Mouse (Mus musculus) E14TG2a.4 (cell line): ENCODE measurements around the gene Kctd15.

Experiments
- H3K27me3 ChIP-seq: 2 replicates; pipeline ENCODE4 v1.6.1; 2014; ENCODE audit warnings: low read length, control low read depth; ENCODE audit not compliant: insufficient read depth
- H3K36me3 ChIP-seq: 2 replicates; pipeline ENCODE4 v1.6.1; 2014; ENCODE audit warnings: low read length, control low read depth; ENCODE audit not compliant: insufficient read depth
- H3K4me1 ChIP-seq: replicated peaks from 2 replicates; pipeline ENCODE4 v1.6.1; 2014; ENCODE audit warnings: low read depth, low read length, control low read depth
- H3K4me3 ChIP-seq: replicated peaks from 2 replicates; pipeline ENCODE4 v1.5.1; 2014; ENCODE audit warnings: mild to moderate bottlenecking, low read length
- H3K9me3 ChIP-seq: 2 replicates; pipeline ENCODE4 v1.6.1; 2014; ENCODE audit warnings: low read length, control low read depth
- CTCF ChIP-seq: conservative IDR thresholded peaks from 2 replicates; pipeline ENCODE4 v1.5.1; 2014; ENCODE audit warnings: low read length
- NANOG ChIP-seq: IDR thresholded peaks from 2 replicates; pipeline ENCODE4 v1.6.1; 2014; ENCODE audit warnings: borderline replicate concordance, low read length, mixed read lengths
- POU5F1 ChIP-seq: IDR thresholded peaks from 2 replicates; pipeline ENCODE4 v1.6.1; 2014; ENCODE audit warnings: low read length, borderline replicate concordance

Kctd15 gene

DNA sequence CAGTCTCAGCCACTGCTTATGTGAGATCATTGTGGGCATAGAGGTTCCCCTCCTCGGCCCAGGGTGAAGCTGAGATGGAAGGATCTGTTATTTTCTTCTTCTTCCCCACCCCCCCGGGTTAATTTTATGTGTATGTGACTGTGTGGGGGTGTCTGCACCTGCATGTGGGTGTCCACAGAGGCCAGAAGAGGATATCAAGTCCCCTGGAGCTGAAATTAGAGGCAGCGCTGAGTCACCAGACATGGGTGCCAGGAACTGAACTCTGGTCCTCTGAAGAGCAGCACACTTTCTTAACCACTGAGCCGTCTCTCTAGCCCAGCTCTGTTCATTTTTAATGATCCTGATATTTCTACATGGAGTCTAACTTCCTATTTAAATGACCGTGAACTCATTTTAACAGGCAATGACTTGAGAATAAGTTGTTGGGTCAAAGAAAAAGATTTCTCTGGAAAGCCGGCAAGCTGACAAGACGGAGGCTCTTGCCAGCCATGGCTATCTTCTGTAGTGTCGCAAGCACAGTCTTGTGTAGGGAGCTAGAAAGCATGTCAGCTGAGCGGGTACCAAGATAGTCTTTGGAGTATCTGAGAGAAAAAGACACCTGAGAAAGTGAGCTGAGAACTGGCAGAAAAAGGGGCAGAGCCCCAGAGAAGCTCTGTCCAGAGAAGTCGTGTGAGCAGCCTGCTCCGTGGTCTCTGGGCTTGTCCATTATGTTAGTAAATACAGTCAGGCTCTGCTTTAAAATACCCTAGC lies 38.2 kb downstream of the Kctd15 start:
- H3K36me3 ChIP-seq: no peaks in the 10 kb centered on the region
- peaks cover 41% of the 10 kb centered on the region for H3K4me1 ChIP-seq
- TF ChIP-seq CTCF: no peak
- TF ChIP-seq NANOG: no peak
- TF ChIP-seq POU5F1: no peak
- H3K27me3 ChIP-seq: peaks cover 14% of the 10 kb centered on the region
- no peaks in the 10 kb centered on the region for H3K9me3 ChIP-seq
- no peak overlapping the region for H3K4me3 ChIP-seq

GRCm38 (mm10) chr7:34616275-34616674 lies 40.3 kb downstream of the Kctd15 start:
- Histone ChIP-seq H3K9me3 (no peaks in the 10 kb centered on the region), H3K36me3 (no peaks in the 10 kb centered on the region), H3K4me3 (no peak overlapping the region), H3K4me1 (peaks cover 34% of the 10 kb centered on the region), H3K27me3 (peaks cover 24% of the 10 kb centered on the region)
- TF ChIP-seq NANOG (no peak), CTCF (peak; percentile 74)

- H3K4me1 ChIP-seq: peaks cover 11% of the 10 kb centered on the region
- H3K36me3 ChIP-seq: no peaks in the 10 kb centered on the region
- no peak overlapping the region for H3K4me3 ChIP-seq
- TF ChIP-seq POU5F1 (no peak), CTCF (no peak), NANOG (no peak)
- H3K27me3 ChIP-seq: peaks cover 61% of the 10 kb centered on the region
- H3K9me3 ChIP-seq: no peaks in the 10 kb centered on the region
Observed at GRCm38 (mm10) chr7:34610445-34610844, 46.1 kb downstream of the Kctd15 start.

DNA sequence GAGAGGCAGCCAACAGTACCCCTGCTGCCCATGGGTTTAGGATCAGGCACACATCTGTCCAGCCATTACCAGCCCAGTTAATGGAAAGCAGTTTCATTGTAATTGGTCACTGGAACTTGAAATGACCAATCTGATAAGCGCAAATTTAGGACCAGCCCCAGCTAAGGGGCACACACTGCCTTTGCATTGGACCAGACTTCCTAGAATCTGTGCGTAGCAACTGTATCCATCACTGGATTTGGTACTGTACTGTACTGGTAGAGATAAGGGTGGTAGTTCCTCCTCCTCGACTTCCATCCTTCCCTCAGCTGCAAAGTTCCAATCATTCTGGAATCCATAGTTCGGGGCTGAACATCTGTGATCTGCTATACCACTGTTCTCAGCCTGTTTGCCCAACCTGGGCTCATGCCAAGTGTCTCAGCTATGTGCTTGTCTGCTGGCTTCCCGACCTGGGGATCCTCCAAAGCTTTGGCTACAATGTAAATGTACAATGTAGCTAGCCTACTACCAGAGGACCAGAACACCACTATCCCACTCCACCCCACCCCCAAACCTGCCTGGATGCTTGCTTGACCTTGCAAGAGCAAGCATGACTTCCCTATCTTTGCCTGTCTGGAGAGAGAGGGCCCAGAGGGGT lies 49.1 kb downstream of the Kctd15 start:
- Histone ChIP-seq H3K36me3 (no peaks in the 10 kb centered on the region), H3K4me3 (no peak overlapping the region), H3K4me1 (peaks cover 11% of the 10 kb centered on the region), H3K9me3 (no peaks in the 10 kb centered on the region), H3K27me3 (peaks cover 54% of the 10 kb centered on the region)
- TF ChIP-seq NANOG (no peak), POU5F1 (no peak), CTCF (no peak)

DNA sequence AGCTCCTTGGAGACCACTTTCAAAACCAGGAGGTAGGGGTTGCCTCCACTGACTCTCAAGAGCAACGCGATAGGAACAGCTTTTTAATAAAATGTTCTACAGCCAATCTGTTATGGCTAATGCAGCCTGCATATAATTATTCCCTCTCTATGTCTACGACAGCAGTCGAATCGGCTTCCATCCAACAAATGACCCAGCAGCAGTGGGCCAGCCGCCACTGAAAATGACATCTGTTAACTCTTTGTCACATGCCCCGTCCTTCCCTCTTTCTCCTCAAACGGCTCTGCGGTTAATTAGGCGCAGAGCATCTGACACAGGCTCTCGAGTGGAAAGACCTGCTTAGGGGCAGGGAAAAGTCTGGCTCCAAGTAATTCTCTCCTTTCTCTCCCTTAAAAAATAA lies 49.8 kb downstream of the Kctd15 start:
- Histone ChIP-seq H3K9me3 (no peaks in the 10 kb centered on the region), H3K4me1 (peaks cover 11% of the 10 kb centered on the region), H3K27me3 (peaks cover 51% of the 10 kb centered on the region), H3K4me3 (no peak overlapping the region), H3K36me3 (no peaks in the 10 kb centered on the region)
- TF ChIP-seq NANOG: no peak
- no peak for TF ChIP-seq CTCF

- TF ChIP-seq POU5F1: no peak
- no peak for TF ChIP-seq CTCF
- TF ChIP-seq NANOG: no peak
- no peaks in the 10 kb centered on the region for H3K9me3 ChIP-seq
- no peaks in the 10 kb centered on the region for H3K36me3 ChIP-seq
- H3K27me3 ChIP-seq: peaks cover 51% of the 10 kb centered on the region
- H3K4me1 ChIP-seq: peaks cover 11% of the 10 kb centered on the region
- H3K4me3 ChIP-seq: peak overlapping the region; percentile 64
Observed at GRCm38 (mm10) chr7:34606051-34606450, 50.5 kb downstream of the Kctd15 start.

- peaks cover 65% of the 10 kb centered on the region for H3K4me1 ChIP-seq
- no peaks in the 10 kb centered on the region for H3K36me3 ChIP-seq
- peaks cover 3% of the 10 kb centered on the region; the same call in 1 of the 2 replicates for H3K27me3 ChIP-seq
- no peak for TF ChIP-seq POU5F1
- TF ChIP-seq CTCF: no peak
- TF ChIP-seq NANOG: no peak
- H3K9me3 ChIP-seq: no peaks in the 10 kb centered on the region
- no peak overlapping the region for H3K4me3 ChIP-seq
Observed at GRCm38 (mm10) chr7:34598576-34598975, 58.0 kb downstream of the Kctd15 start.

GRCm38 (mm10) chr7:34597986-34598385 lies 58.5 kb downstream of the Kctd15 start:
- TF ChIP-seq POU5F1 (no peak), NANOG (no peak), CTCF (no peak)
- no peaks in the 10 kb centered on the region for H3K36me3 ChIP-seq
- H3K4me3 ChIP-seq: no peak overlapping the region
- H3K27me3 ChIP-seq: peaks cover 3% of the 10 kb centered on the region; the same call in 1 of the 2 replicates
- no peaks in the 10 kb centered on the region for H3K9me3 ChIP-seq
- peaks cover 69% of the 10 kb centered on the region for H3K4me1 ChIP-seq
